In the genomic region with DNA sequence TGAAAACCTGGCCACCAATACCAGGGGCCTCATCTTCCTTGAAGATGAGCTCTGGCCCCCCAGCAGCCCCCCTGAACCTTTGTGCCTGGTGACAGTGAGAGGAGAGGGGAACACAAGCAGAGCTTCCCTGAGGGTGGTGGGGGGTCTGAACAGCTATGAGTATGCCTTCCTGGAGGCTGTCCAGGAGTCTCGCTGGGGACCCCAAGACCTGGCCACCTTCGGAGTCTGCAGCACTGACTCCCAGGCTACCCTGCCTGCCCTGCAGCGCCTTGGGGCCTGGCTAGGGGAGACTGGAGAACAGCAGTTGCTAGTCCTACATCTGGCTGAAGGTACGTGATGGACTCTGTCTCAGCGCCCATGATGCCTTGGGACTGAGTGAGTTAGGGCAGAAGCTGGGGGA, we compare ENCODE assay signal across 14 mouse cellular contexts. TPM values are rescaled to one million over a fixed set of nuclear protein-coding genes. Genes with fewer than 3 reads are reported as not detected.
DNase-seq lines count a peak whose midpoint lies in the region; ATAC-seq lines count a peak whose summit lies in the region.
"Had no signal": no experiment of that assay in that cellular context is flagged by ENCODE, and none has a peak within 500 bp of the region (broad histone marks: within the 10 kb centered on the region; RNA-seq: fewer than 3 reads in every experiment).

No protein-coding gene starts in this region.

- H3K27me3 ChIP-seq in heart, embryonic 13.5 days (replicated peaks) = peaks cover 35% of the 10 kb centered on the region
- peaks cover 43% of the 10 kb centered on the region for H3K27me3 ChIP-seq in liver, embryonic 12.5 days (replicated peaks)
- peaks cover 1% of the 10 kb centered on the region; the same call in 1 of the 2 replicates for H3K27me3 ChIP-seq in stomach, embryonic 16.5 days (ENCODE audit: control insufficient read depth, insufficient read depth, low read length)

- H3K4me1 ChIP-seq in heart, embryonic 13.5 days = peaks cover 61% of the 10 kb centered on the region
- peaks cover 68% of the 10 kb centered on the region for H3K4me1 ChIP-seq in liver, embryonic 12.5 days
- peaks cover 21% of the 10 kb centered on the region for H3K4me1 ChIP-seq in stomach, embryonic 16.5 days (ENCODE audit: control insufficient read depth, insufficient read depth, low read length)

- no peak overlapping the region for H3K4me3 ChIP-seq in heart, embryonic 13.5 days
- H3K4me3 ChIP-seq in liver, embryonic 12.5 days = no peak overlapping the region
- H3K4me3 ChIP-seq in stomach, embryonic 16.5 days (replicated peaks; ENCODE audit: low read length) = no peak overlapping the region
- H3K4me3 ChIP-seq: lung, embryonic 15.5 days; stomach, embryonic 15.5 days had no signal

- peak; percentile 56 for DNase-seq in cerebellum, adult 9-10 months
- no peak for DNase-seq in cerebellum, postnatal 4 days (ENCODE audit: low spot score in 2 of 2)
- DNase-seq in heart, adult 11 months = no peak
- no peak for DNase-seq in liver
- no peak for DNase-seq in kidney, postnatal 4 days

- H3K36me3 ChIP-seq in heart, embryonic 13.5 days = peaks cover 47% of the 10 kb centered on the region
- H3K36me3 ChIP-seq in liver, embryonic 12.5 days = peaks cover 53% of the 10 kb centered on the region
- H3K36me3 ChIP-seq in stomach, embryonic 16.5 days (ENCODE audit: control insufficient read depth, insufficient read depth, low read length) = peaks cover 26% of the 10 kb centered on the region

- H3K4me2 ChIP-seq in heart, embryonic 13.5 days = no peak overlapping the region
- H3K4me2 ChIP-seq in liver, embryonic 12.5 days = no peak overlapping the region
- no peak overlapping the region for H3K4me2 ChIP-seq in stomach, embryonic 16.5 days (ENCODE audit: low read depth, low read length)
- H3K4me2 ChIP-seq: lung, embryonic 15.5 days; stomach, embryonic 15.5 days had no signal

- 0 out of 2 replicates have a peak overlapping the region, but pooled peaks have one; percentile 36 for H3K27ac ChIP-seq in heart, embryonic 13.5 days (replicated peaks)
- H3K27ac ChIP-seq in liver, embryonic 12.5 days = peak overlapping the region; percentile 26; the same call in 1 of the 2 replicates
- H3K27ac ChIP-seq in stomach, embryonic 16.5 days (ENCODE audit: low read length) = no peak overlapping the region
- H3K27ac ChIP-seq: lung, embryonic 15.5 days; stomach, embryonic 15.5 days had no signal

- 78% methylated on average over 5 of the region's 5 CpGs for WGBS in heart, embryonic 13.5 days
- WGBS in liver, embryonic 12.5 days (ENCODE audit: insufficient replicate concordance) = 84% methylated on average over 5 of the region's 5 CpGs
- WGBS in stomach, embryonic 16.5 days = 81% methylated on average over 4 of the region's 5 CpGs

- no peaks in the 10 kb centered on the region for H3K9me3 ChIP-seq in heart, embryonic 13.5 days
- no peaks in the 10 kb centered on the region for H3K9me3 ChIP-seq in liver, embryonic 12.5 days (replicated peaks)
- H3K9me3 ChIP-seq in stomach, embryonic 16.5 days (replicated peaks; ENCODE audit: control insufficient read depth, low read length) = no peaks in the 10 kb centered on the region
- H3K9me3 ChIP-seq: lung, embryonic 15.5 days; stomach, embryonic 15.5 days had no signal

- peak overlapping the region; percentile 56 for H3K9ac ChIP-seq in heart, embryonic 13.5 days
- no peak overlapping the region for H3K9ac ChIP-seq in liver, embryonic 12.5 days
- peak overlapping the region; percentile 7; the same call in 1 of the 2 replicates for H3K9ac ChIP-seq in stomach, embryonic 16.5 days (ENCODE audit: low read length)
- H3K9ac ChIP-seq: lung, embryonic 15.5 days; stomach, embryonic 15.5 days had no signal

- no peak for ATAC-seq in heart, embryonic 13.5 days (ENCODE audit: extremely low read depth, insufficient number of reproducible peaks, low FRiP score, low TSS enrichment)
- 0 out of 2 replicates have a peak, but pooled peaks have one; percentile 3 for ATAC-seq in liver, embryonic 12.5 days
- ATAC-seq in stomach, embryonic 16.5 days (ENCODE audit: insufficient read depth, low FRiP score) = no peak

RNA-seq across cellular contexts. Expression of a gene that starts 0.3 kb away (rescaled TPM):
- 0.11 TPM in 1 of 2 replicates, not detected in the other for polyA plus RNA-seq in heart, embryonic 13.5 days (2015; fragmentation: Nextera tagmentation; extraction: Ambion mirVana)
- polyA plus RNA-seq in liver, embryonic 12.5 days (2016; fragmentation: Nextera tagmentation; extraction: Ambion mirVana) = 0.07 TPM in 1 of 2 replicates, not detected in the other
- not detected in 2 replicates for polyA plus RNA-seq in stomach, embryonic 16.5 days (2015; fragmentation: Nextera tagmentation; extraction: Ambion mirVana)
- polyA plus RNA-seq: inflammation-experienced regulatory T-cells, adult 6 months; midbrain, embryonic 16.5 days; stomach, embryonic 15.5 days had no signal

RNA-seq across cellular contexts. Expression of a gene that starts 6.9 kb away (rescaled TPM):
- polyA plus RNA-seq in heart, embryonic 13.5 days (2015; fragmentation: Nextera tagmentation; extraction: Ambion mirVana) = 79.6 and 86.5 TPM in 2 replicates
- polyA plus RNA-seq in liver, embryonic 12.5 days (2016; fragmentation: Nextera tagmentation; extraction: Ambion mirVana) = 134 and 137 TPM in 2 replicates
- 102 and 114 TPM in 2 replicates for polyA plus RNA-seq in stomach, embryonic 16.5 days (2015; fragmentation: Nextera tagmentation; extraction: Ambion mirVana)

RNA-seq across cellular contexts. Expression of a gene that starts 7.3 kb away (rescaled TPM):
- 46.3 and 53.4 TPM in 2 replicates for polyA plus RNA-seq in heart, embryonic 13.5 days (2015; fragmentation: Nextera tagmentation; extraction: Ambion mirVana)
- polyA plus RNA-seq in liver, embryonic 12.5 days (2016; fragmentation: Nextera tagmentation; extraction: Ambion mirVana) = 53.5 and 54.1 TPM in 2 replicates
- polyA plus RNA-seq in stomach, embryonic 16.5 days (2015; fragmentation: Nextera tagmentation; extraction: Ambion mirVana) = 51.3 and 53.7 TPM in 2 replicates

RNA-seq across cellular contexts. Expression of a gene that starts 8.0 kb away (rescaled TPM):
- polyA plus RNA-seq in heart, embryonic 13.5 days (2015; fragmentation: Nextera tagmentation; extraction: Ambion mirVana) = 5.7 and 5.9 TPM in 2 replicates
- polyA plus RNA-seq in liver, embryonic 12.5 days (2016; fragmentation: Nextera tagmentation; extraction: Ambion mirVana) = 0.18 and 0.46 TPM in 2 replicates
- 0.65 and 8.4 TPM in 2 replicates for polyA plus RNA-seq in stomach, embryonic 16.5 days (2015; fragmentation: Nextera tagmentation; extraction: Ambion mirVana)
- polyA plus RNA-seq: inflammation-experienced regulatory T-cells, adult 6 months; large intestine, adult 2 months; spleen, adult 2 months had no signal

RNA-seq across cellular contexts. Expression of a gene that starts 21.1 kb away (rescaled TPM):
- 2,053 and 2,109 TPM in 2 replicates for polyA plus RNA-seq in heart, embryonic 13.5 days (2015; fragmentation: Nextera tagmentation; extraction: Ambion mirVana)
- polyA plus RNA-seq in liver, embryonic 12.5 days (2016; fragmentation: Nextera tagmentation; extraction: Ambion mirVana) = 1,528 and 1,635 TPM in 2 replicates
- 1,560 and 1,582 TPM in 2 replicates for polyA plus RNA-seq in stomach, embryonic 16.5 days (2015; fragmentation: Nextera tagmentation; extraction: Ambion mirVana)
